Mouse (Mus musculus) kidney, embryonic 16.5 days (tissue): ENCODE data around the gene Zc3h12c. TPM values are rescaled to one million over a fixed set of nuclear protein-coding genes. Genes with fewer than 3 reads are reported as not detected.
A peak's percentile ranks its signal among the peaks of the same experiment; 100 is the strongest.

Experiments
- ATAC-seq: fragments of 200-750 bp; cut with Nextera tagmentation; 2 replicates; pipeline ENCODE4 v1.8.0; 2017; ENCODE audit warnings: moderate TSS enrichment; ENCODE audit not compliant: low FRiP score, low TSS enrichment
- H3K27ac ChIP-seq: fragments of 300-500 bp; sonication (generic); 2 replicates; pipeline ENCODE4 v1.5.1; 2014; ENCODE audit warnings: low read length
- H3K27me3 ChIP-seq: fragments of 300-500 bp; sonication (generic); 2 replicates; pipeline ENCODE4 v1.6.1; 2014; ENCODE audit warnings: low read length, control low read depth, mixed read lengths; ENCODE audit not compliant: insufficient read depth
- H3K36me3 ChIP-seq: fragments of 300-500 bp; sonication (generic); 2 replicates; pipeline ENCODE4 v1.6.1; 2014; ENCODE audit warnings: low read length, control low read depth, mixed read lengths; ENCODE audit not compliant: insufficient read depth
- H3K4me1 ChIP-seq: fragments of 300-500 bp; sonication (generic); 2 replicates; pipeline ENCODE4 v1.6.1; 2014; ENCODE audit warnings: low read length, control low read depth, mixed read lengths; ENCODE audit not compliant: insufficient read depth
- H3K4me2 ChIP-seq: fragments of 300-500 bp; sonication (generic); replicated peaks from 2 replicates; pipeline ENCODE4 v1.6.1; 2014; ENCODE audit warnings: low read depth, low read length
- H3K4me3 ChIP-seq: fragments of 300-500 bp; sonication (generic); 2 replicates; pipeline ENCODE4 v1.5.1; 2014; ENCODE audit warnings: mild to moderate bottlenecking, low read length
- H3K9ac ChIP-seq: fragments of 300-500 bp; sonication (generic); replicated peaks from 2 replicates; pipeline ENCODE4 v1.6.1; 2014; ENCODE audit warnings: low read length
- H3K9me3 ChIP-seq: fragments of 300-500 bp; sonication (generic); 2 replicates; pipeline ENCODE4 v1.6.1; 2016; ENCODE audit warnings: low read length, control low read depth
- WGBS: fragments of 180-500 bp; shearing (Covaris S2); extraction: QIAGEN DNeasy Blood & Tissue Kit; methylation state at CpG from one replicate; pipeline ENCODE4 v1.1.7; 2014; 5-methylcytosine and 5-hydroxymethylcytosine counted together
- polyA plus RNA-seq: library from polyadenylated mRNA; unstranded; fragments of >200 nt; fragmentation: Nextera tagmentation; extraction: Ambion mirVana; gene quantifications from 2 replicates; pipeline ENCODE4 v1.2.1, GENCODE M21; 2015

Zc3h12c gene
- polyA plus RNA-seq, result 3.0 and 3.4 TPM in 2 replicates

DNA sequence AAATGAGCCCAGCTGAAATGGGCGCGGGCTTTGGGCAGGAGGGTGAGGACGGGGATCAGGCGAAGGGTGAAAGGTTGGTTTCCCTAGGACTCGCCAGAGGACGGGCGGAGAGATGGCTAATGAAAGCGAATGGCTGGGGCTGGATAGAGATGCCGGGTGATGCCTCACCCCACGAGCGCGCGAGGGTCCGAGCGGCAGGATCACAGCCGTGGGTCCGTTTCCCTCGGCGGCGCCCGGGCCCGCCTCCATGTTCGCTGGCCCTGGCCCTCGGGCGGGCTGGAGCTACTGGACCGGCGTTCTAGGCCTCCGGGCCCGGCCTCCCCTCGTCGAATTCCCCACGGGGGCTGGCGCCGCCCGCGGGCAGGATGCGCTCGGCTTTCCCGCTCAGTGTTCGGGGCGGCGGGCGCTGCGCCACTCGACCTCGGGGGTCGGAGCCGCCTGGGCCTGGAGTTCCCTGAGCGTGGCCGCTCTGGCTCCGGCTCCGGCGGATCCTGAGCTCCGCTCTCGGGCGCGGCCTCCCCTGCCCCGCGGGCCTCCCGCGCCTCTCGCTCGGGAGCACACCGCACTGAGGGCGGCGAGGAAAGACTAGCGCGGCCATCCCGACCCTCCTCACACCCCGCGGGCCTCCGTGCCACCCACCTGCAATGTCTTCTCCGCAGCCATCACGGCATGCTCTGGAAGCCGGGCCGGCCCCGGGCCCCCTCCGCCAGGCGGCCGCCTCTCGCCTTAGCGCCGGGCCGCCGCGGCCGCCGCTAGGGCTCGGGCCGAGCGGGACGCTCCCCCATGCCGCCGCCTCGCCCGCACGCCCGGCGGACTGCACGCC lies at the start of gene Zc3h12c:
Gene Zc3h12c, minus strand, starts transcription at position 710 of the 823 bp plus-strand sequence.
- Histone ChIP-seq H3K27me3 (no peaks in the 10 kb centered on the region), H3K9me3 (no peaks in the 10 kb centered on the region), H3K36me3 (no peaks in the 10 kb centered on the region), H3K4me3 (peak within 1 kb of the TSS; percentile 91), H3K9ac (peak within 1 kb of the TSS; percentile 97), H3K4me2 (peak within 1 kb of the TSS; percentile 81), H3K27ac (peak within 1 kb of the TSS; percentile 94), H3K4me1 (peaks cover 26% of the 10 kb centered on the region)
- WGBS, result under 1% methylated on average over 79 of the region's 100 CpGs
- peak; percentile 85 for ATAC-seq

DNA sequence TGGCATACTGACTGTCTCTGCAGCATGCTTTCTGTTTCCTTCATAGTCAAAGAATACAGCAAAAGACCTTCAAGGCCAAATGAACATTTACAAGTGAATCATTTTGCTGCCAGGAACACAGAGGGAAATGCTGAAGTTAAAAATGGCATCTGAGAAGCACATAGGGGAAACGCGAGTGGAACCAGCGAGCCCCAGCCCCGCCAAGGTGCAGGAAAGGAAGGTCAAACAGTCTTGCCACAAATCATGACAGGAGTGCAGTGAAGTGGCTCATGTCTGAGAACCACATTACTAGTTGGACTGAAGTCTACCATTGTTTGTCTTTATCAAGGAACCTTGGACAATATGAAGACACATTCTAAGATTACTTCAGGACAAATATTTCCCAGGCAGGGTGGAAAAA lies 49.3 kb upstream of the Zc3h12c start:
- H3K4me2 ChIP-seq, result no peak overlapping the region
- H3K27me3 ChIP-seq, result no peaks in the 10 kb centered on the region
- ATAC-seq, result no peak
- no peaks in the 10 kb centered on the region for H3K9me3 ChIP-seq
- H3K9ac ChIP-seq, result no peak overlapping the region
- WGBS, result 12% methylated on average over 4 of the region's 4 CpGs
- H3K4me3 ChIP-seq, result no peak overlapping the region
- no peaks in the 10 kb centered on the region for H3K4me1 ChIP-seq
- no peaks in the 10 kb centered on the region for H3K36me3 ChIP-seq
- no peak overlapping the region for H3K27ac ChIP-seq

DNA sequence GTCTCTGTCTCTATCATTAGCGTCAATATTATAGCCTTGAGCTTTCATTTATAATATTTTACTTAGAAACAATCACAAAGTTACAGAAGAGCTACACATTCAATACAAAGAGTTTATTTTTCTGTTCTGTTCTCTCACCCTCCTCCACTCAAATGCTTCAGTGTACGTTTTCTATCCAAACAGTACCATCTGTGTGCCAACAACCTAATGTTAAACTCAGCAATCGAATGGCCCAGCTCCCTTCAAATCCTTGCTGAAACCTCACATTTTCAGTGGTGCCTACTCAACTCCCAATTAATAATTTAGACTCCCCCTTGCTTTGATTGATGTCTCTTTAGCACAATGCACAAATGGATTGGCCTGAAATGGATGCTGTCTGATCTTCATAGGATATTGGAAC lies 46.9 kb upstream of the Zc3h12c start:
- no peak overlapping the region for H3K9ac ChIP-seq
- no peaks in the 10 kb centered on the region for H3K4me1 ChIP-seq
- no peak for ATAC-seq
- H3K36me3 ChIP-seq, result no peaks in the 10 kb centered on the region
- no peaks in the 10 kb centered on the region for H3K27me3 ChIP-seq
- no peaks in the 10 kb centered on the region for H3K9me3 ChIP-seq
- 87% methylated on average over 3 of the region's 3 CpGs for WGBS
- no peak overlapping the region for H3K27ac ChIP-seq
- H3K4me2 ChIP-seq, result no peak overlapping the region
- no peak overlapping the region for H3K4me3 ChIP-seq

DNA sequence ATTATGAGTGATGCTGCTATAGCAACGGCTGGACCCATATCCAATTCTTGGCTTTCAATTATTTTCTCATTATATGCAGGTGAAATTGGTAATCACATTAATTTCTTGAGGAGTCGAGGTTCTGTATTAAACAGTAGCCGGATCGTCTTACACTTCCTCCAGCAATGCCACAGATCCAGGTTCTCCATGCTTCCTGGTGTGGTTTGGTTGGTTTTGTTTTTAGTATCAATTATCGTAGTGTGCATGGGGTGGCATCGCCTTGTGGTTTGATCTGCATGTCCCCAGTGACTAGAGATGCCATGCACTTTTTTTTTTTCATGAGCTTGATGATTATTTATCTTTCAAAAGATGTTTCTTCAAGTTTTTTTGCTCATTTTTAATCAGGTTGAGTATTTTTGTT lies 44.0 kb upstream of the Zc3h12c start:
- H3K27me3 ChIP-seq, result no peaks in the 10 kb centered on the region
- no peaks in the 10 kb centered on the region for H3K9me3 ChIP-seq
- H3K27ac ChIP-seq, result no peak overlapping the region
- no peaks in the 10 kb centered on the region for H3K36me3 ChIP-seq
- H3K4me3 ChIP-seq, result no peak overlapping the region
- H3K4me2 ChIP-seq, result no peak overlapping the region
- H3K4me1 ChIP-seq, result no peaks in the 10 kb centered on the region
- ATAC-seq, result no peak
- 86% methylated on average over 6 of the region's 6 CpGs for WGBS
- no peak overlapping the region for H3K9ac ChIP-seq

DNA sequence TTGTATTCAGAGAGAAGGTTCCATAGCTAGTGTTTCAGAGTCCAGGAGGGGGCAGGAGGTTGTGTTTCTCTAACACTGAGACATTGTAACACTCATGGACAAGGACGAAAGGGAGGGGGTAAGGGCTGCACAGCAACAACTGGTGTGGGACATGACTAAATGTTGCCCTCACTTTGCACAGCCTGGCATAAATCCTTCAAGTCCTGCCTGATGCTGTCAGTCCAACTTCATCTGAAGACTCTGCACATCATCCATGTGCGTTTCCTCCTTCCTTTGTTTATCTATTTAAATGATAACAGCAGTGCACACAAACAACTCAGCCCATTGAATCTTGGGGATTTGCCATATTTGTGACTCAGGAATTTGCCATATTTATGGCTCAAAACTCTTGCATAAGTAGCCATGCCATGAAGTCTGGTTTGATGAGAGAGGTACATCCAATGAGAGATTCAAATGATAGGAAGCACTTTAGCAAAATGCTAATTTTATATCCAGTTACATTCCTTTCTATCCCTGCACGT lies 40.2 kb upstream of the Zc3h12c start:
- H3K4me2 ChIP-seq, result no peak overlapping the region
- H3K9ac ChIP-seq, result no peak overlapping the region
- no peak for ATAC-seq
- H3K27ac ChIP-seq, result no peak overlapping the region
- no peaks in the 10 kb centered on the region for H3K27me3 ChIP-seq
- H3K4me3 ChIP-seq, result no peak overlapping the region
- no peaks in the 10 kb centered on the region for H3K36me3 ChIP-seq
- H3K4me1 ChIP-seq, result no peaks in the 10 kb centered on the region
- no peaks in the 10 kb centered on the region for H3K9me3 ChIP-seq
- 57% methylated on average over 3 of the region's 3 CpGs for WGBS

DNA sequence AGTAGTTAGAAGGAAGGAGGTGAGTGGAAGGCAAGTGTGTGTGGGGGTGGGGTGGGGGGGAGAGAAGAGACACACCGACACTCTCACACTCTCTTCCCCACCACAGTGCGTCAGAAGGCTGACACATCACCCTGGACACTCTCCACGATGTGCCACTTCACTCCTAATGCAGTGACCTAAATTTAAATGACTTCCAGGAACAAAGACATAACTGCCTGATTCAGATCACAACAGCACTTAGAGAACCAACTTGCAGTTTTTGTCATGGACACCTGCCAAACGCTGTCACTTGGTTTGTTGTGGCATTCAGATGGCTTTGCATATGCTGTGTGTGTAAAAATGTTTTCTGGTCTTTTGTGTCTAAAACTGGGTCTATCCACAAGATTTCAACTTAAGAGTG lies 34.8 kb upstream of the Zc3h12c start:
- Histone ChIP-seq H3K27ac (no peak overlapping the region), H3K27me3 (no peaks in the 10 kb centered on the region), H3K4me1 (no peaks in the 10 kb centered on the region), H3K9me3 (no peaks in the 10 kb centered on the region), H3K4me3 (no peak overlapping the region), H3K4me2 (no peak overlapping the region), H3K36me3 (no peaks in the 10 kb centered on the region), H3K9ac (no peak overlapping the region)
- ATAC-seq, result no peak
- WGBS, result 80% methylated on average over 4 of the region's 4 CpGs

DNA sequence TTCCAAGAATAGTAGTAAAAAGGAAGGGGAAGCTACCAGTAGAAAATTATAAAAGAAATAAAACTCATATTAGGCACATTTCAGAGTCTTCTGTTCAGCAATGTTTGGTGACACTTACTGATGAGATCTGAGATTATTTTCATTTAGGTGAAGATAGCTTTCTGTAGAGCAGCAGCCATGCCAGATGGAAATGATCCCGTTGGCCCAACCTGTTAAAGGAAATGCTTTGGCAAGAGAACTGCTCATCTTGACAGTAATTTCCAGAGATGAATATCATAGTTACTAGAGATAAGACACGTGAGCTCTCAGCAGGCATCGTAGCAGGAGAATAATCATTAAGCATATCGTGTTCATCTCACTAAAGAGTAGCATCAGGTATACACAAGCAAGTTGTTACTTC lies 31.9 kb upstream of the Zc3h12c start:
- Histone ChIP-seq H3K27me3 (no peaks in the 10 kb centered on the region), H3K4me2 (no peak overlapping the region), H3K4me1 (no peaks in the 10 kb centered on the region), H3K27ac (no peak overlapping the region), H3K9ac (no peak overlapping the region), H3K4me3 (no peak overlapping the region), H3K9me3 (no peaks in the 10 kb centered on the region), H3K36me3 (no peaks in the 10 kb centered on the region)
- 82% methylated on average over 4 of the region's 4 CpGs for WGBS
- ATAC-seq, result no peak

DNA sequence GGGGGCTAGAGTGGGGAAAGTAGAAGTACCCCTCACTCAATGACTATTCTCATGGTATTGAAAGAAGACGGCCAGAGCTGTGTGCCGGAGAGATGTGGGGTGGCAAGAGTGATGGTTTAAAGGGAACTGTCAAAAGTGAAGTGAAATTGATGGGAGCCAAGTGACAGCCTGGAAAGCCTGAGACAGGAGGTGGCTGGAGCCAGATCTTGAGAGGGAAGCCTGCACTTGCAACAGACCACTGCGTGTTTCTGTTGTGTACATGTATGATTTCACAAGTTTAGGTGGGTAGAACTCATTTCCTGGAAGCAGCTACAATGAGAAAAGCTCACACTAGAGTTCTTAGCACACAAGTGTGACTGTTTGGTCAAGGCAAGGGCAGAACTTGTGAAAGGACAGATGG lies 27.5 kb upstream of the Zc3h12c start:
- ATAC-seq, result no peak
- Histone ChIP-seq H3K27ac (no peak overlapping the region), H3K4me1 (no peaks in the 10 kb centered on the region), H3K27me3 (no peaks in the 10 kb centered on the region), H3K4me3 (no peak overlapping the region), H3K9ac (no peak overlapping the region), H3K36me3 (no peaks in the 10 kb centered on the region), H3K4me2 (no peak overlapping the region), H3K9me3 (no peaks in the 10 kb centered on the region)
- WGBS, result 88% methylated on average over 3 of the region's 3 CpGs

DNA sequence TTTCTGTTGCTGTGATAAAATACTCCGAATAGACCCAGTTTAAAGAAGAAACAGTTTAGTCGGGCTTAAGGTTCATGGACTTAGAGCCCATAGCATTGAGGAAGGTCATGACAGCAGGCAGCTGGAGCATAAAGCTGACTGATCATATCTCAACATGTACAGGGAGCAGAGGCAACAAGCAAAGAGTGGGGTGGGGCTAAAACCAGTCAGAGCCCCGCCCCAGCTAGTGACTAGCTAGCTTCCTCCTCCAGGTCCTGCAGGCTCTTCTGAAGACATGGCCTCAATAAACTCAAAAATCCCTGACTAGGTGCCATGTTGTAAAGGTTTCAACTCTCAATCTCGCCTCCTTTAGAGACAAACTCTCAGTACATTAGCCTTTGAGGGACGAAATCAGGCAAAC lies 25.5 kb upstream of the Zc3h12c start:
- no peaks in the 10 kb centered on the region for H3K36me3 ChIP-seq
- no peak for ATAC-seq
- WGBS, result 84% methylated on average over 5 of the region's 5 CpGs
- no peaks in the 10 kb centered on the region for H3K27me3 ChIP-seq
- H3K9me3 ChIP-seq, result no peaks in the 10 kb centered on the region
- no peak overlapping the region for H3K4me2 ChIP-seq
- no peaks in the 10 kb centered on the region for H3K4me1 ChIP-seq
- no peak overlapping the region for H3K4me3 ChIP-seq
- H3K27ac ChIP-seq, result no peak overlapping the region
- H3K9ac ChIP-seq, result no peak overlapping the region

DNA sequence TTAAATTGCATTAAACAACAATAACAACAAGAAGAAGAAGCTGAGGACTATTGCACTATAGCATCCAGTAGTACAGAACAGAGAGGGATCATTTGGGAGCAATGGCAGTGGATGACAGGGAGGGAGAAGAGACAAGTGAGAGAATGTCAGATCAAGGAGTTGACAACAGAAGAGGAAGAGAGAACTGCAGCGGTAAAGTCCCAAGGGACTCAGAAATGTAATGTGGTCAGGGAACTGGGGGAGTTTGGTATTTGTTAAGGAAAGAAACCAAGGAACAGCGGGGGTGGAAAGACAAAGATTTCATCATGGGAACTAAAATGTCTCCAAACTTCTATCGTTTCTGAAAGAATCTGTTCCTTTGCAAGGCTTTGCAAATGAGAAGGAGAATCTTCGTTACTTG lies 22.5 kb upstream of the Zc3h12c start:
- Histone ChIP-seq H3K9me3 (no peaks in the 10 kb centered on the region), H3K9ac (no peak overlapping the region), H3K27ac (no peak overlapping the region), H3K4me3 (no peak overlapping the region), H3K4me1 (no peaks in the 10 kb centered on the region), H3K36me3 (no peaks in the 10 kb centered on the region), H3K4me2 (no peak overlapping the region), H3K27me3 (no peaks in the 10 kb centered on the region)
- no peak for ATAC-seq
- 84% methylated on average over 4 of the region's 4 CpGs for WGBS
